Mouse (Mus musculus): Measurements from ENCODE around the gene Tpp1.
A peak's percentile ranks its signal among the peaks of the same experiment; 100 is the strongest.
"Not testable (repeated sequence)": the region's sequence is repeated elsewhere in the genome, so short reads cannot be mapped to it uniquely, and the experiment has no call there.

Tpp1 gene

DNA sequence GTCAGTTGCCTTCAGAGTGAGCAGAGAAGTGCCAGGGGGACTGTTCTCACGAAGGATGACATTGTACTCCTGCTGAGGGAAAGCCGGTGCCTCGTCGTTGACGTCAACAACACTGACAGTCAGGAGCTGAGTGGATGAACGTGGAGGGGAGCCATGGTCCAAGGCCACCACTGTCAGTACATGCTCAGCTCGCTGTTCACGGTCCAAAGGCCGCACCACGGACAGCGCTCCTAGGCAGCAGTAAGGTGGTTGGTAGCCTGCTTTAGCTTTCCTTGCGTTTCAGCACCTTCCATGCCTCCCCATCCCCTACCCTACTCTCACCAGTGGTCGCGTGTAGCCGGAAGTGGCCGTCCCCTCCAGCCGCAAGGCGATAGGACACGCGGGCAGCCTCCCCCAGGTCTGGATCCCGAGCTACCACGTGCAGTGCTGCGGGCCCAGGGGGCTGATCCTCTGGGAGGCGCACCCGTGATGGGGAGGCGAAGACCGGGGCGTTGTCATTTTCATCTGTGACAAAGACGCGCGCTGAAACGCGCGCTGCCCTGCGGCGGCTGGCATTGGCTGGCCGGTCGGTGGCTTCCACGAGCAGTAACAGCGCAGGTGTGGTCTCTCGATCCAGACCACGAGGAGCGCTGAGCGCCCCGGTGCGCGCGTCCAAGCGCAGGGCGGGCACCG is 9.9 kb upstream of the Tpp1 start:
- no peak for DNase-seq (ENCODE audit: low spot score)

DNA sequence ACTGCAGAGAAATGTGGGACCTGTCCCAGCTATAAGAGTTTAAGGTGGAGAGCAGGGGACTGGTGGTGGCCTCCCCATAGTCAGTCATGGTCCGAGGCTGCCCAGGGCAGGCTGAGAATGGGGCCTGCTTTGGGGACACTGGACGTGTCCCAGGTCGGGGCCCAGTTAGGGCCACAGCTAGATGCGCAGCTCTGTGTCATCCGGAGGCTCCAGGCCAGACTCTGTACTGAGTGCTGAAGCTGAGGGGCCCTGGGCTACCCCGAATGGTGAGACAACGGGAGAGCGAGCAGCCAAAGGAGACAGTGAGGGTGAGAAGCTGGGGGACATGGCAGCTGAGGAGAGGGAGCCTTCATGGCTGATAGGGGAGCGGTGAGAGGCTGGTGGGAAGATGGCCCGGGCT is 1.2 kb upstream of the Tpp1 start:
- DNase-seq (ENCODE audit: low spot score), result no peak

- DNase-seq (ENCODE audit: low spot score), result no peak
Observed at GRCm38 (mm10) chr7:105752716-105753115, 681 bp upstream of the Tpp1 start.

- no peak for DNase-seq (ENCODE audit: low spot score)
Observed at GRCm38 (mm10) chr7:105747776-105748175, 4.3 kb downstream of the Tpp1 start.

- DNase-seq (ENCODE audit: low spot score), result peak; percentile 86
Observed at GRCm38 (mm10) chr7:105743926-105744590, 8.0 kb downstream of the Tpp1 start, which contains the start of gene Taf10. Gene Taf10, minus strand, starts transcription at chr7:105744361.

DNA sequence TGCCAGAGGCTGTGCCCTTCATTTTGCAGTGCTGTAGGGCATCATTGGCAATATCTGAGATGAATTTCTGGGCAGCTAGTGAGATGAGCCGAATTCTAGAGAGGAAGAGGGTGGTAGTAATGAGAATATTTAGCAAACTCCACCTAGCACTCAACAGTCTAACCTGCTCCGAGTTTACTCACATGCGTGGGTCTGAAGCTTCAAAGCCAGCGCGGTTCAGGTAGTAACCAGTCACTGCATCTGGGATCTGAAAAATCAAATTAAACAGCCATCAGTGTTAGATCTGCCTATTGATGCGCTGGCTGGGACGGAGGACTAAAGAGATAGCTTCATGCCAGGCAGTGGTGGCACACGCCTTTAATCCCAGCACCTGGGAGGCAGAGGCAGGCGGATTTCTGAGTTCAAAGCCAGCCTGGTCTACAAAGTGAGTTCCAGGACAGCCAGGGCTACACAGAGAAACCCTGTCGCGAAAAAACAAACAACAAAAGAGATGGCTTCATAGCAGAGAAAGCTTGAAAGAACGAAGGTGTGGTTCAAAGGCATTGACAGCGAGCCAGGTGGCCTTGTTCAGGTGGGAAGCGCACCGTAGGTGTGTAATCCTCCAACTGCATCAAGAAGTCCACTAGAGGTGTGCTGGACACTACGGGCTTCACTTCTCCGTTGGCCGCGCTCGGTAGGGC is 8.6 kb downstream of the Tpp1 start:
- DNase-seq (ENCODE audit: low spot score), result not testable (repeated sequence)

GRCm38 (mm10) chr7:105742539-105743215 is 9.4 kb downstream of the Tpp1 start:
- not testable (repeated sequence) for DNase-seq (ENCODE audit: low spot score)

- no peak for DNase-seq (ENCODE audit: low spot score)
Observed at GRCm38 (mm10) chr7:105741978-105742377, 10.1 kb downstream of the Tpp1 start.

- no peak for DNase-seq (ENCODE audit: low spot score)
Observed at GRCm38 (mm10) chr7:105740851-105741250, 11.2 kb downstream of the Tpp1 start.

GRCm38 (mm10) chr7:105740089-105740795 is 11.8 kb downstream of the Tpp1 start:
- DNase-seq (ENCODE audit: low spot score), result no peak

- no peak for DNase-seq (ENCODE audit: low spot score)
Observed at GRCm38 (mm10) chr7:105738948-105739347, 13.1 kb downstream of the Tpp1 start.

- no peak for DNase-seq (ENCODE audit: low spot score)
Observed at GRCm38 (mm10) chr7:105738286-105738685, 13.7 kb downstream of the Tpp1 start.

GRCm38 (mm10) chr7:105737648-105738047 is 14.4 kb downstream of the Tpp1 start:
- DNase-seq (ENCODE audit: low spot score), result no peak

DNA sequence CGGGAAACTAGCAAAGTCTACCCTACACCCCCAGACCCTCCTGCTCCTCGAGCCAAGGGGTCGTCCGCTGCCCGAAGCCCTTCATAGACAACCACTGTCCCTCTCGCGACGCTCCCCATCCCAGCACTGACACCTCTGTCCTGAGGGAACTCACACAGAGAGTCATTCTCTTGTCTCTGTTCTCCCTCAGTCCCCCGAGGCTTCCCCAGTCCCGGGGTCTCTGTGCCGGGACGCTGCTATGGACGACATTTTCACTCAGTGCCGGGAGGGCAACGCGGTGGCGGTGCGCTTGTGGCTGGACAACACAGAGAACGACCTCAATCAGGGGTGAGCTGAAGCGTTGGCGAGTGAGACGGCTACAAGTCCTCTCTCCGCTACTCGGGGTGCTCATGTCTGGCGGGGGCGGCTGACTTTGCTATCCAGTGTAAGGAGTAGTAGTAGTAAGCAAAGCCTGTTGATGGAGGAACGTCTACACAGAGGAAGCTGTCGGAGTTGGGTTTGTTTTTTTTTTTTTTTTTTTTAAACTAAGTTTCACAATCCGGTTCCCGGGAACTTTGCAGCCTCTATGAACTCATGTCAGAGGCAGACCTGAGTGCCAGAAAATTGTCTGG is 15.0 kb downstream of the Tpp1 start, which contains the start of gene Rrp8:
Rrp8 (minus strand) TSS at position 475 of the 611 bp plus-strand sequence.
- DNase-seq (ENCODE audit: low spot score), result peak; percentile 70

DNA sequence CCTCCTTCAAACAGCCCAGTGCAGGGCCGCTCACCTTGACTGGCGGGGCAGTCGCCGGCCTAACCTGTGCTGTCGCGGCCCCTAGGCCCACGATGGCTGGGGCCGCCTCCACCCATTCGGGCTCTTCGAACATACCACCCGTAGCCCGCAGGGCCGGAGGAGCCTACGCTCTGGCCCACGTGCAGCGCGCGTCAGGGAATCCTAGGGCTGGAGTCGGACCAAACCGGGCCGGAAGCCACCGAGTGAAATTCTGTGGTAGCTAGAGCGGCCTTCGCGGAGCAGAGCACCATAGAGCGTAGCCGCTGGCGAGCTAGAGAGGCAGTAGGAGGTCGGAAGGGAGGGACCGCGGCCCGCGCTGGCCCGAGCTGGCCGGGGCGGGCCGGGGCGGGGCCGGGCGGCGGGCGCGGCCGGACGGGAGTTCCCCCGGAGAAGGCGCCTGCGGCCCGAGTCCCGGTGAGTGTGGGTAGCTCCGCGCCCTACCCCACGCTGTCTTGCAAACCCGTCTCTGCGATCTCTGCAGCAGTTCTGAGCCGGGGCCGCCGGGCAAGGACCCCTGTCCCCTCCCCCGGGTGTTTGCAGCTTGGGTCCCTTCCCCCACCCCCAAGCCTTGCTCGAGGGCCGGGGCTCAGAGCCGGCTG is 15.7 kb downstream of the Tpp1 start, which contains the start of gene Ilk:
Ilk (plus strand) TSS at position 329 of the 638 bp plus-strand sequence.
- peak; percentile 89 for DNase-seq (ENCODE audit: low spot score)

DNA sequence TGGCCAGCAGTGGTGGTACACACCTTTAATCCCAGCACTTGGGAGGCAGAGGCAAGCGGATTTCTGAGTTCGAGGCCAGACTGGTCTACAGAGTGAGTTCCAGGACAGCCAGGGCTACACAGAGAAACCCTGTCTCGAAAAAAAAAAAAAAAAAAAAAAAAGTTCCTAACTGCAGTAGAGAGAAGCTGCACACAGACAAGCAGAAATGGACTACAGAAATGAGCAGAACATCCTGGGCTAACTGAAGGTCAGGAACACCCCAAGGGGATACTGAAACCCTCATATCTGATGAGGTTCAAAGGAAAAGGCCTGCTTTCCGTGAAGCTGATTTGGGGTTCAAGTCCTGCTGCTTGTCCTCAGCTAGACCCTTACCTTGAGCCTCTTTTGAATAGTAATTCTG is 16.6 kb downstream of the Tpp1 start:
- DNase-seq (ENCODE audit: low spot score), result not testable (repeated sequence)

DNA sequence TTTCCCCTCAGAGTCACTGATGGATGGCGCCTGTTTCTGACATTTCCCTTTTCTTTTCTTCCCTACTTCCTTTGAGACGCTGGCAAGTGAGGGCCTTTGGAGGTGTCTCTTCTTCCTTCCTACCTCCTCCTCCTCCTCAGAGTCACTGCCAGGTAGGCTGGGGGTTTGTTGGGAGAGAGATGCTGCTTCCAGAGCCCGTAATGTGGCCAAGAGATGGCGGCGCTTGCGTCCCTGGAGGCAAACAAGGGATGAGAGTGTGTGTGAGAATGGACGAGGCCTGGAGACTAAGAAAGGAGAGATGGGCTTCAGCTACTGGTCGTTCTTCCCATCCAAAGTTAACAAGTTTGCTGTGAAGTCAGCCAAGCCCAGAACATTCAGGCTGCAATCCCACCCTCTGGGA is 17.2 kb downstream of the Tpp1 start:
- no peak for DNase-seq (ENCODE audit: low spot score)

GRCm38 (mm10) chr7:105733836-105734235 is 18.2 kb downstream of the Tpp1 start:
- DNase-seq (ENCODE audit: low spot score), result no peak

DNA sequence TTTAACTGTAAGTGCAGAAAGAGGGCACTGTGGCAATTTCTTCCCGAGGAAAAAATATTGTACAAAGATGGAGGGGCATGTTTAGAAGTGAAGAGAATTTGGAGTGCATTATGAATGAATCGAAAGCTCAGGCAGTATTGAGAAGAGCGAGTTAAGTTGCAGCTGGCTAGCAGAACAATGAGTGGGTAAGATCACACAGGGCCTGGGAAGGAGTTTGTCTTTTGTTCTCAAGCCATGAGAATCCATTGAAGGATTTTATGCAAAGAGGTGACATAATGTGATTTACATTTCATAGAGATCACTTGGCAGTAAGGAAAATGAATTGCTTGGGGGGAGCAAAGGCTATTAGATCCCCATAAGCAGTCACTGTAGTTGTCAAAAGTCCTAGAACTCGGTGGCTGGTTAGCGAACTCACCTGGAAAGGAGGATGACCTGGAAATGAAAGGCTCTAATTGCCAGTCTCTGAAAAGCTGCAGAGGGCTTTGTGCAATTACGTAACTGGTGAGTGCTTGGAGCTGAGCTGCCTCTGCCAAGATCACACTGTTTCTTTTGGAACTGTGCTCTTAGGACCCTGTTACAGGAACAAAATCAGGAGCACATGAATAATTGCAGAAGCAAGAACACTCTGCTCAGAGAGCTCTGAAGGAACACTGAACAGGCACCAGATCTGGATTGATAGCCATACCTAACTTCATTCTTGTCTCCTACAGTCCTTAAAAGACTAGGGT is 23.2 kb downstream of the Tpp1 start:
- no peak for DNase-seq (ENCODE audit: low spot score)

GRCm38 (mm10) chr7:105726980-105727325 is 25.1 kb downstream of the Tpp1 start:
- no peak for DNase-seq (ENCODE audit: low spot score)

Data from testis, postnatal 10 days (tissue).